Mouse (Mus musculus): ENCODE measurements around the gene Cd99l2. TPM values are rescaled to one million over a fixed set of nuclear protein-coding genes. Genes with fewer than 3 reads are reported as not detected.

The Cd99l2 gene
- polyA plus RNA-seq, 1 experiment from 2014 or later: 33.7 TPM

DNA sequence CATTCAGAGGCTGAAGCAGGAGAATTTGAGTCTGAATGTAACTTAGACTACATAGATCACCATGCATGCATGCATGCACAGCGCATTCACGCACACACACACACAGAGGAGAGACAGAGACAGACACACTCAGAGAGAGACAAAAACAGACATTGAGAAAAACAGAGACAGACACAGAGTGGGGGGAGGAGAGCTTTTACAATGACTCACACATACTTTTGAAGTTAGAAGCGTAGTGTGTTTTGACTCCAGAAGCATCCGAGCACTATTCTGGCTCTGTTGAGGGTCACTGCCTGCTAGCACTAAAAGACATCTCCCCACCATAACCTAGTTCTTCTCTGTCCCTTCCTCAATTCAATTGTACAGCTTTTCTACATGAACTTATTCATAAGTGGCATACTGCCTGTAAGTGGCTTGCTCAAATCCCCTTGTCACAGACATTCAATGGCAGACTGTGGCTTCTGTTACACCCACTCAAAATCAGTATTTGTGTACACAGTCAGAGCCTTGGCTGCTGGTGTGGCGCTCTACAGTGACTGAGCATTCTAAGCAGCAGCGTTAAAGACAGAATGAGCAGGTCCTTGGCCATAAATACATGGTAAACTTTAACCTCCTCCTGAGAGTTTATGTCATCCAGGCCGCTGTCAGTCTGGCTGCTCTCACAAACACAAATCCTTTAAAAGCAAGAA, 28.4 kb downstream of the Cd99l2 start:
- no peaks in the 10 kb centered on the region for H3K9me3 ChIP-seq (replicated peaks)
- 66% methylated on average over 7 of the region's 7 CpGs for WGBS
- 0 out of 2 replicates have a peak, but pooled peaks cover 6% of the 10 kb centered on the region for H3K27me3 ChIP-seq
- no peak overlapping the region for H3K9ac ChIP-seq
- H3K4me3 ChIP-seq (replicated peaks): no peak overlapping the region
- no peak for ATAC-seq (replicated peaks; ENCODE audit: low FRiP score)
- H3K4me2 ChIP-seq: no peak overlapping the region
- no peaks in the 10 kb centered on the region for H3K36me3 ChIP-seq
- H3K27ac ChIP-seq: no peak overlapping the region
- no peaks in the 10 kb centered on the region for H3K4me1 ChIP-seq

DNA sequence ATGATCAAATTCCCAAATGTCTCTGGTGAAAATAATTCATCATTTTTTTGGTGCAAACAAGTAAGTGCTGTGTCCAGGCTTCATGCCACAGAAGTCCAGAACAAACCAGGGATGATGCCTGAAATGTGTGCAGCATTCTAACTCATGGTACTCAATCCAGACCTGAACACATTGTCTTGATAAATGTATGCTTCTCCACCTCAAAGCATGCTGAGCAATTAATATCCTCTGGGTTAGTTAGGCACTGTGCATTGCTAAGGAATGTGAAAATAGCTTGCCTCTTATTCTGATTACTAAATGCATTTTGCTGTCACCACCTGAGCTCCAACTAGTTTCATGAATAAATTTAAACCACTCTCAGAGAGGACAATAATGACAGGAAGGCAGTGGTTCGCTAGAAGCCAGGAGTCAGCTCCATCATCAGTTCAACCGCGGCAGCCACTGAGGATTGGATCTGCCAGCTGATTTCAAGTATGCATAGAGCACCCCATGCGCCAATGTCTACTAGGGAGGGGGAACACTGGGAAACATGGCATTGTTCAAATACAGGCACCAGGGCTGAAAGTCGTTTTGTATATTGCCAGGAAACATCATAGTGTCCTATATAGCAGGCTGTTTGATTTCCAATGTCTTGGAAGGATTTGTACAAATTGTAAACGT, 36.4 kb downstream of the Cd99l2 start:
- Histone ChIP-seq H3K27me3 (0 out of 2 replicates have a peak, but pooled peaks cover under 1% of the 10 kb centered on the region), H3K4me3 (replicated peaks) (no peak overlapping the region)

DNA sequence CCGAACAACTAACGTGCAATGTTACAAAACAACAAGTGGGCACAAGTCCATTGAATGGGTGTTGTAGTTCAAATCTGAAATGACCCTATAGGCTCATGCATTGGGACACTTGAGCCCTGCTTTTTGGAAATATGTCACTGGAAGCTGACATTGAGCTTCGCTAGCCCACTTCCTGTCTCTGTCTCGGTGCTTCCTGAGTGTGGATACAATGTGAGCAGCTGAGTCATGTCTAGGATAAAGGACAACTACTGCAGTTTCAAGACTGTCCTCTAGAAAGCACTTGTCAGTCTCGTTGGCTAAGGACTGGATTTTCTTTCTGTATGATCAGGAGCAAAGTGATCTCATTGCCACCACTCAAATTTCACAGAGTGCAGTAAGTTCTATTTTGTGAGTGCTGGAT, 49.7 kb downstream of the Cd99l2 start:
- ATAC-seq (replicated peaks; ENCODE audit: low FRiP score): no peak
- no peak overlapping the region for H3K4me2 ChIP-seq
- H3K4me1 ChIP-seq: no peaks in the 10 kb centered on the region
- no peaks in the 10 kb centered on the region for H3K9me3 ChIP-seq (replicated peaks)
- H3K27ac ChIP-seq: no peak overlapping the region
- no peak overlapping the region for H3K9ac ChIP-seq
- no peak overlapping the region for H3K4me3 ChIP-seq (replicated peaks)
- H3K27me3 ChIP-seq: no peaks in the 10 kb centered on the region
- H3K36me3 ChIP-seq: no peaks in the 10 kb centered on the region; the same call in 1 of the 2 replicates
- 77% methylated on average over 5 of the region's 5 CpGs for WGBS

More for the DNA sequence above, 36.4 kb downstream of the Cd99l2 start:
- no peak for ATAC-seq (replicated peaks; ENCODE audit: low FRiP score)
- no peaks in the 10 kb centered on the region for H3K9me3 ChIP-seq (replicated peaks)
- WGBS: 81% methylated on average over 6 of the region's 6 CpGs
- H3K4me2 ChIP-seq: no peak overlapping the region
- no peaks in the 10 kb centered on the region for H3K4me1 ChIP-seq
- H3K9ac ChIP-seq: no peak overlapping the region
- H3K36me3 ChIP-seq: no peaks in the 10 kb centered on the region
- no peak overlapping the region for H3K27ac ChIP-seq

DNA sequence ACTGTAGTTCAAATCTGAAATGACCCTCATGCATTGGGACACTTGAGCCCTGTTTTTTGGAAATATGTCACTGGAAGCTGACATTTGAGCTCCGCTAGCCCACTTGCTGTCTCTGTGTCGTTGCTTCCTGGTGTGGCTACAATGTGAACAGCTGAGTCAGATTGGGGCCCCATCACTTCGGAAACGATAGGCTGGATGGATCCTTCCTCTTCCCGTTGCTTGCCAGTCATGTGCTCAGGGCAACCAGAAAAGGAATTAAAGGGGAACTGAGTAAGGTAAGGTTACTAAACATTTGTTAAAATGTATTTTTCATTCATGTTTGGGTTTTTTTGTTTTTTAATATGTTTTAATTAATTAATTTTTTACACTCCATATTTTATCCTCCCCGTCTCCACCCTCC, 53.2 kb downstream of the Cd99l2 start:
- Histone ChIP-seq H3K4me1 (no peaks in the 10 kb centered on the region), H3K4me3 (replicated peaks) (no peak overlapping the region), H3K36me3 (no peaks in the 10 kb centered on the region; the same call in 1 of the 2 replicates), H3K27me3 (no peaks in the 10 kb centered on the region), H3K9me3 (replicated peaks) (no peaks in the 10 kb centered on the region), H3K9ac (no peak overlapping the region), H3K4me2 (no peak overlapping the region), H3K27ac (no peak overlapping the region)
- 88% methylated on average over 6 of the region's 6 CpGs for WGBS
- ATAC-seq (replicated peaks; ENCODE audit: low FRiP score): no peak

DNA sequence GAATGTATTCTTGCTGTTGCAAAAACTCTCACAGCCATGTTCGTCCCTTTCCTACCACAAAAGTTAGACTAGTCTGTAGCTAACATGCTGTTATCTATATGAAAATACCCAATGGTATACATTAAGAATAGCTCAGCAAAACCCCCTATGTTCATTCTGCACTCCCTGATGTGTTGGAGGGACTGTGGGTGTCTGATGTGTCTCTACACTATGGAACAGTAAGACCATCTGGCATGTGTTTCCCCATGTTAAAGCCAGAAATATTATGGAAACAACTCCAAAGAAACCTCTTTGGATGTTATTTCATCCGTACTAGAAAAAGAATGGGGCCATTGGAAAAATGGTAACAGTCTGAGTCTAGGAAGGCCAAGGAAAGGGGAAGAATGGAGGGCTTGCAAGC, 57.1 kb downstream of the Cd99l2 start:
- Histone ChIP-seq H3K27ac (no peak overlapping the region), H3K9ac (no peak overlapping the region), H3K9me3 (replicated peaks) (no peaks in the 10 kb centered on the region), H3K4me1 (no peaks in the 10 kb centered on the region), H3K4me2 (no peak overlapping the region), H3K36me3 (no peaks in the 10 kb centered on the region; the same call in 1 of the 2 replicates), H3K27me3 (no peaks in the 10 kb centered on the region), H3K4me3 (replicated peaks) (no peak overlapping the region)
- 83% methylated on average over 2 of the region's 2 CpGs for WGBS
- no peak for ATAC-seq (replicated peaks; ENCODE audit: low FRiP score)

DNA sequence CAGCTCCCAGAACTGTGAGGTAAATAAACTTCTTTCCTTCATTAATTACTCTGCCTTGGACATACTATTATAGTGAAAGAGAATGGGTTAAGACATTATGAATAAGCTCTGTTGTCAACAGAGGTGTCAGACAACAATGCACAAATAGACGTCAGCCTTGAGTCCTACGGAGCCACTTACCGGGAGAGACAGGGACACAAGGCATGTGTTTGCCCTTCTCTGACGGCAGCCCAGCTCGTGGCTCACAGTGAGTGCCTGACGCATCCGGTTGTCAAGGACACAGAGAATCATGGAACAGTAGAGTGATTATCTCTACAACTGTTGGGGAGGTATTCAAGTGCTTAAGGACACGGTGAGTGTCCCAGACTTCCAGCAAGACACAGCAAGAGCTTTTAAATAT, 57.8 kb downstream of the Cd99l2 start:
- H3K27me3 ChIP-seq: no peaks in the 10 kb centered on the region
- ATAC-seq (replicated peaks; ENCODE audit: low FRiP score): no peak
- no peak overlapping the region for H3K4me2 ChIP-seq
- H3K9me3 ChIP-seq (replicated peaks): no peaks in the 10 kb centered on the region
- H3K9ac ChIP-seq: no peak overlapping the region
- no peak overlapping the region for H3K27ac ChIP-seq
- H3K36me3 ChIP-seq: no peaks in the 10 kb centered on the region; the same call in 1 of the 2 replicates
- 82% methylated on average over 8 of the region's 8 CpGs for WGBS
- H3K4me1 ChIP-seq: no peaks in the 10 kb centered on the region
- H3K4me3 ChIP-seq (replicated peaks): no peak overlapping the region

DNA sequence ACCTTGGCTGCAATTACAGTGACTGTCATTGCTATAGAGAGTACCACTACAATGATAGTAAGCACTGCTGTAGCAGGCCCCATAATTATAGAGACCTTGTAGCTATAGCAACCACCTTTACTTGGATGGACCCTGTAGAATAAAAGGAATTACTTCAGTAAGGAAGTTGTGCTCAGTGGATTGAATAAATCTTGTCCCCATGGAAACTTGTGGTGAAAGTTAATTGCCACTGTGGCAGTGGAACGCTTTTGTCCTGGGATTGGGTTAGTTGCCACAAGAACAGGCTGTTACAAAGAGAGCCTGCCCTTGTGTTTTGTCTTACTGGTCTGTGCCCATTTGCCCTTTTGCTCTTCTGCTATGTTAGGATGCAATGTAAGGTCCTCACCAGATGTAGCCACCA, 58.2 kb downstream of the Cd99l2 start:
- ATAC-seq (replicated peaks; ENCODE audit: low FRiP score): no peak
- WGBS: 94% methylated on average over 1 of the region's 1 CpGs
- no peaks in the 10 kb centered on the region; the same call in 1 of the 2 replicates for H3K36me3 ChIP-seq
- H3K27ac ChIP-seq: no peak overlapping the region
- H3K4me2 ChIP-seq: no peak overlapping the region
- no peaks in the 10 kb centered on the region for H3K4me1 ChIP-seq
- no peak overlapping the region for H3K9ac ChIP-seq
- no peak overlapping the region for H3K4me3 ChIP-seq (replicated peaks)
- no peaks in the 10 kb centered on the region for H3K27me3 ChIP-seq
- no peaks in the 10 kb centered on the region for H3K9me3 ChIP-seq (replicated peaks)

DNA sequence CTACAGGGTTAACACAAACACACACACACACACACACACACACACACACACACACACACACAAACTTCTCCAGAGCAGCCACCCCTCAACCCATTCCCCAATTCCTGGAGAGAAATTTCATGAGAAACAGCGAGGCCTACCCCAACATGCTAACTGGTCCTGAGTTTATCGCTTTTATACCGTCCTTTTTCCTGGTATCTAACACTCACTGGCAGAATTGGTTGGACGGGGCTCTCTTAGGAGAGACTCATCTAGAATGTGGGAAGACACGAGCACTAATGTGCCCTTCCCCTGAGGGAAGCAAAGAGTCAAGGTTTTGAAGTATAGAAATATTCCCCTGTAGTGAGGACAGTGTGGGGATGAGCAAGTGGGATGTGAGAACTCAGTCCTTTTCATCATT, 61.7 kb downstream of the Cd99l2 start:
- Histone ChIP-seq H3K27me3 (no peaks in the 10 kb centered on the region), H3K36me3 (no peaks in the 10 kb centered on the region), H3K4me2 (no peak overlapping the region), H3K4me1 (no peaks in the 10 kb centered on the region), H3K9ac (no peak overlapping the region), H3K9me3 (replicated peaks) (no peaks in the 10 kb centered on the region), H3K27ac (no peak overlapping the region), H3K4me3 (replicated peaks) (no peak overlapping the region)
- WGBS: 86% methylated on average over 5 of the region's 5 CpGs
- no peak for ATAC-seq (replicated peaks; ENCODE audit: low FRiP score)

DNA sequence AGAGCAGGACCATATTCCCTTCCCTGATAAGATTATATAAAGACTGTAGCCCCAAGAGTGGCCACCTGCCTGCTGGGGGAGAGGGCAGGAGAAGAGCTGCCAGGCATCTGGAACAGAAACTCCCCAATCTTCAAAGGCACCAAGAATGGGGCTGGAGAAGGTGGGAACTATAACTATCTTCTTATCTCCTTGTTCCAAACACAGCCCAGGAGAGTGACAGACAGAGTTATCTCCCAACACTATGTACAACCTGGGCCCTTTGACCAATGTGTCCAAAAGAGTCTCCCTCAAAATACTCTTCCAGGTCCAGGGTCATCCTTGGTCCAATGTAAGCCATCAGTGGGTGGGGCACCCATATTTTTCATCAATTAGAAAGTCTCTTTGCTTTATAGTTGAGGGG, 65.2 kb downstream of the Cd99l2 start:
- no peaks in the 10 kb centered on the region for H3K9me3 ChIP-seq (replicated peaks)
- no peak overlapping the region for H3K27ac ChIP-seq
- H3K36me3 ChIP-seq: 0 out of 2 replicates have a peak, but pooled peaks cover 4% of the 10 kb centered on the region
- no peaks in the 10 kb centered on the region for H3K27me3 ChIP-seq
- H3K4me3 ChIP-seq (replicated peaks): no peak overlapping the region
- no peak for ATAC-seq (replicated peaks; ENCODE audit: low FRiP score)
- no peak overlapping the region for H3K4me2 ChIP-seq
- no peak overlapping the region for H3K9ac ChIP-seq
- no peaks in the 10 kb centered on the region for H3K4me1 ChIP-seq

DNA sequence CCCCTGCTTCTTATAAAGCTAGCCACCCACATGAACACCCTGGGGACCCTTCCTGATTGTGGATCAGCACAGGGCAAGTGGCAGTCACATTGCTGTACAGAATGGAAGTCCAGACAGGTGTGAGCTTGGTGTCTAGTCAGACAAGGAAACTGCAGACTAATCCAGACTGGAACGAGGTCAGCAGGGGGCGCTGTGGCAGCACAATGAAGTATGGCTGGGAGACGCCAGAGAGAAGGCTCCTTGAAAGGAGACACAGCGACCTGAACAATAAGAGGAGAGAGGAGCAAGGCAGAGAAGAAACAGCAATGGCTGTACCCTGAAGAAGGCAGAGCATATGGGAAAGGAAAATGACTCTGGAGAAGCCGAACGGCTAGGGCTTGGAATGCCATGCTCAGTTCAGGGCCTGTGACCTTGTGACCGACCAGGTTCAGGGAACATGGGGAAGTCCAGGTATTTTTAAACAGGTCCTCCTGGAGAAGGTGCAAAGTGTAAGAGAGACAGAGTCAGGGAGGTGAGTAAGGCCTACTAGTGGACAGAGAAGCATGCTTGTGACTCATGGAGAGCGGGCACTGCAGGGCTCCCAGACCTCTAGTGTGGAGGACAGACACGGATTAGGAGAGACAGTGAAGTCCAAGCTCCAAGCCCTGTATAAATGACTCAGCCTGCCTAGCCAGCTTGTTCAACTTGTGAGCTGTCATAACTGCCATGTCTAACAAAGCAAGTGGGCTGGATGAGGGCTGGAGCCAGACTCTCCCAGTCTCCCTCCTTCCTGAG, 66.7 kb downstream of the Cd99l2 start:
- Histone ChIP-seq H3K36me3 (peaks cover 4% of the 10 kb centered on the region; the same call in 1 of the 2 replicates), H3K27me3 (no peaks in the 10 kb centered on the region), H3K9ac (no peak overlapping the region), H3K27ac (no peak overlapping the region), H3K4me3 (replicated peaks) (no peak overlapping the region), H3K9me3 (replicated peaks) (no peaks in the 10 kb centered on the region), H3K4me2 (no peak overlapping the region), H3K4me1 (no peaks in the 10 kb centered on the region)
- 49% methylated on average over 9 of the region's 9 CpGs for WGBS
- ATAC-seq (replicated peaks; ENCODE audit: low FRiP score): peak; percentile 60; the same call in 1 of the 2 replicates

DNA sequence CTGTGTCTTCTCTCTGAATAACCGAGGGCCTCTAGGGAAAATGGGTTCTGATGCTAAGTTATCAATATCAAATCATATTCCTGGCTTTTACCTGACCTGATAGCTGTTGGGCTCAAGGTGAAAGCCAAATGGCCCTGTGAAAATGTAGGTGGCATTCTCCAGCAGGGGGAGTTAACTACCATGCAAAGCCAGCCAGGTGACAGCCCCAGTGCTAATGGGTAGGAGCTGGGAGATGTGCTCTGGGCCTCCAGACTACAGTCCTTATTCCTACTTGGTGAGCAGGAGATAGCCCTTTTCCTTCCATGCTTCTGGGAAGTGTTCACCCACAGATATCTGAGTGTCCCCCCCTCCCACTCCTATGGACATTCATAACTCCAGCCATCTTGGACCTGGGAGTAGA, 67.8 kb downstream of the Cd99l2 start:
- 69% methylated on average over 1 of the region's 1 CpGs for WGBS
- no peak for ATAC-seq (replicated peaks; ENCODE audit: low FRiP score)
- Histone ChIP-seq H3K27me3 (no peaks in the 10 kb centered on the region; the same call in 1 of the 2 replicates), H3K9me3 (replicated peaks) (no peaks in the 10 kb centered on the region), H3K4me3 (replicated peaks) (no peak overlapping the region), H3K9ac (no peak overlapping the region), H3K36me3 (peaks cover 4% of the 10 kb centered on the region; the same call in 1 of the 2 replicates), H3K4me1 (no peaks in the 10 kb centered on the region), H3K27ac (no peak overlapping the region), H3K4me2 (no peak overlapping the region)

DNA sequence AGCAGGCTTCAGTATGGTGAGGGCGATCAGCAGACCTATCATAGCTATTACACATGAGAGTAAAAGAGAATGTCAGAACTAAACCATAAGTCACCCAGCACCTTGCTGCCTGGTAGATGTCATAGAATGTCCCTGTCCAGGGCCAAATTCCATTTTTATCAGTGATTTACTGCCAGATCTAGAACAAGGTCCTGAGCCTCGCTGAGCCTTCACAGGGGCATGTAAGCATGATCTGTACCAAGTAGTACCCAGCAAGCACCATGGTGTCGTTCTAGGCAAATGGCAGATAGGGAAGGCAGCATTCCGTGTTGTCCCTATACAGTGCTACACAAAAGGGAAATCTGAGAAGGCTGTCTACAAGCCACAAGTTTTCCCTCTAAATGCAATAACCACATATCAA, 79.0 kb downstream of the Cd99l2 start:
- H3K27ac ChIP-seq: no peak overlapping the region
- H3K27me3 ChIP-seq: 0 out of 2 replicates have a peak, but pooled peaks cover 3% of the 10 kb centered on the region
- 85% methylated on average over 4 of the region's 4 CpGs for WGBS

More for the DNA sequence above, 79.0 kb downstream of the Cd99l2 start:
- Histone ChIP-seq H3K4me2 (no peak overlapping the region), H3K9me3 (replicated peaks) (no peaks in the 10 kb centered on the region), H3K4me3 (replicated peaks) (no peak overlapping the region), H3K9ac (no peak overlapping the region), H3K4me1 (no peaks in the 10 kb centered on the region), H3K36me3 (0 out of 2 replicates have a peak, but pooled peaks cover 4% of the 10 kb centered on the region)
- no peak for ATAC-seq (replicated peaks; ENCODE audit: low FRiP score)
